Comparison of ENCODE assay signal across 15 mouse cellular contexts in genomic region chr11:112044455-112044854, GRCm38 (mm10).
"Had no signal": no experiment of that assay in that cellular context is flagged by ENCODE, and none has a peak within 500 bp of the region (broad histone marks: within the 10 kb centered on the region; RNA-seq: fewer than 3 reads in every experiment).

No protein-coding gene starts in this region.

- H3K27ac ChIP-seq: layer of hippocampus, adult 2 months; liver, embryonic 13.5 days; stomach, postnatal 0 days had no signal

- H3K4me3 ChIP-seq: layer of hippocampus, adult 2 months; liver, embryonic 13.5 days had no signal

- DNase-seq: kidney, adult 8-10 months; kidney, postnatal 25 days; layer of hippocampus, adult 9-11 months; liver, embryonic 13.5 days; lung, adult 2 months; lung, postnatal 14 days; lung, postnatal 4 days; midbrain, embryonic 14.5 days; right cerebral cortex, postnatal 4 days; thymus, adult 2 months; thymus, postnatal 14 days; thymus, postnatal 4 days had no signal

- H3K27me3 ChIP-seq: liver, embryonic 13.5 days had no signal

- H3K9ac ChIP-seq: liver, embryonic 13.5 days had no signal

- H3K36me3 ChIP-seq: liver, embryonic 13.5 days had no signal

- H3K9me3 ChIP-seq: liver, embryonic 13.5 days had no signal

- H3K4me2 ChIP-seq: liver, embryonic 13.5 days; midbrain, embryonic 11.5 days had no signal

- H3K4me1 ChIP-seq: liver, embryonic 13.5 days had no signal
